Mouse (Mus musculus): ENCODE results near the gene Samd4. TPM values are rescaled to one million over a fixed set of nuclear protein-coding genes. Genes with fewer than 3 reads are reported as not detected.

The Samd4 gene
- total and polyA plus RNA-seq, 2 experiments from 2014 or later: 4.9 to 14.7 TPM

- H3K27ac ChIP-seq: no peak overlapping the region
- 94% methylated on average over 4 of the region's 4 CpGs for WGBS
- H3K4me2 ChIP-seq (ENCODE audit: low read depth, low read length): no peak overlapping the region
- H3K27me3 ChIP-seq (ENCODE audit: insufficient read depth, low read length): no peaks in the 10 kb centered on the region
- DNase-seq (ENCODE audit: low spot score) (no peak), ATAC-seq (no peak)
- no peak for TF ChIP-seq CTCF (IDR thresholded peaks at IDR 0.05; ENCODE audit: low read depth)
- H3K9me3 ChIP-seq (ENCODE audit: low read length): no peaks in the 10 kb centered on the region
- no peak overlapping the region for H3K9ac ChIP-seq (replicated peaks; ENCODE audit: low read length)
- H3K36me3 ChIP-seq (ENCODE audit: insufficient read depth, low read length): no peaks in the 10 kb centered on the region
- no peak overlapping the region for H3K4me3 ChIP-seq (ENCODE audit: low read length)
- H3K4me1 ChIP-seq (ENCODE audit: insufficient read depth, low read length): no peaks in the 10 kb centered on the region
Observed at GRCm38 (mm10) chr14:46904276-46904675, 21.6 kb downstream of the Samd4 start.

- H3K27me3 ChIP-seq (ENCODE audit: insufficient read depth, low read length): no peaks in the 10 kb centered on the region
- H3K9me3 ChIP-seq (ENCODE audit: low read length): no peaks in the 10 kb centered on the region
- no peaks in the 10 kb centered on the region for H3K36me3 ChIP-seq (ENCODE audit: insufficient read depth, low read length)
- no peak overlapping the region for H3K4me3 ChIP-seq (ENCODE audit: low read length)
- TF ChIP-seq CTCF (IDR thresholded peaks at IDR 0.05; ENCODE audit: low read depth): no peak
- no peaks in the 10 kb centered on the region for H3K4me1 ChIP-seq (ENCODE audit: insufficient read depth, low read length)
- ATAC-seq (no peak), DNase-seq (ENCODE audit: low spot score) (no peak)
- no peak overlapping the region for H3K4me2 ChIP-seq (ENCODE audit: low read depth, low read length)
- no peak overlapping the region for H3K27ac ChIP-seq
- H3K9ac ChIP-seq (replicated peaks; ENCODE audit: low read length): no peak overlapping the region
- 83% methylated on average over 8 of the region's 8 CpGs for WGBS
Observed at GRCm38 (mm10) chr14:46908858-46909257, 26.2 kb downstream of the Samd4 start.

GRCm38 (mm10) chr14:46912496-46912895 is 29.8 kb downstream of the Samd4 start:
- Histone ChIP-seq H3K4me2 (ENCODE audit: low read depth, low read length) (no peak overlapping the region), H3K4me1 (ENCODE audit: insufficient read depth, low read length) (no peaks in the 10 kb centered on the region), H3K4me3 (ENCODE audit: low read length) (no peak overlapping the region), H3K27me3 (ENCODE audit: insufficient read depth, low read length) (no peaks in the 10 kb centered on the region), H3K9me3 (ENCODE audit: low read length) (no peaks in the 10 kb centered on the region), H3K27ac (no peak overlapping the region), H3K36me3 (ENCODE audit: insufficient read depth, low read length) (no peaks in the 10 kb centered on the region), H3K9ac (replicated peaks; ENCODE audit: low read length) (no peak overlapping the region)
- ATAC-seq: no peak
- TF ChIP-seq CTCF (IDR thresholded peaks at IDR 0.05; ENCODE audit: low read depth): no peak
- no peak for DNase-seq (ENCODE audit: low spot score)
- WGBS: 89% methylated on average over 7 of the region's 7 CpGs

- H3K4me1 ChIP-seq (ENCODE audit: insufficient read depth, low read length): no peaks in the 10 kb centered on the region
- no peak for TF ChIP-seq CTCF (IDR thresholded peaks at IDR 0.05; ENCODE audit: low read depth)
- WGBS: 51% methylated on average over 6 of the region's 6 CpGs
- no peaks in the 10 kb centered on the region for H3K9me3 ChIP-seq (ENCODE audit: low read length)
- DNase-seq (ENCODE audit: low spot score) (peak; percentile 46), ATAC-seq (no peak)
- H3K9ac ChIP-seq (replicated peaks; ENCODE audit: low read length): no peak overlapping the region
- H3K4me3 ChIP-seq (ENCODE audit: low read length): no peak overlapping the region
- no peaks in the 10 kb centered on the region for H3K27me3 ChIP-seq (ENCODE audit: insufficient read depth, low read length)
- H3K36me3 ChIP-seq (ENCODE audit: insufficient read depth, low read length): no peaks in the 10 kb centered on the region
- H3K27ac ChIP-seq: no peak overlapping the region
- no peak overlapping the region for H3K4me2 ChIP-seq (ENCODE audit: low read depth, low read length)
Observed at GRCm38 (mm10) chr14:46914356-46914755, 31.7 kb downstream of the Samd4 start.

GRCm38 (mm10) chr14:46915555-46915954 is 32.9 kb downstream of the Samd4 start:
- 79% methylated on average over 6 of the region's 6 CpGs for WGBS
- H3K9me3 ChIP-seq (ENCODE audit: low read length): no peaks in the 10 kb centered on the region
- no peaks in the 10 kb centered on the region for H3K36me3 ChIP-seq (ENCODE audit: insufficient read depth, low read length)
- no peaks in the 10 kb centered on the region for H3K27me3 ChIP-seq (ENCODE audit: insufficient read depth, low read length)
- no peak overlapping the region for H3K27ac ChIP-seq
- no peak for TF ChIP-seq CTCF (IDR thresholded peaks at IDR 0.05; ENCODE audit: low read depth)
- no peak for ATAC-seq
- no peaks in the 10 kb centered on the region for H3K4me1 ChIP-seq (ENCODE audit: insufficient read depth, low read length)
- H3K4me3 ChIP-seq (ENCODE audit: low read length): no peak overlapping the region
- no peak overlapping the region for H3K4me2 ChIP-seq (ENCODE audit: low read depth, low read length)
- H3K9ac ChIP-seq (replicated peaks; ENCODE audit: low read length): no peak overlapping the region
- DNase-seq (ENCODE audit: low spot score): no peak

- Histone ChIP-seq H3K27ac (no peak overlapping the region), H3K9me3 (ENCODE audit: low read length) (no peaks in the 10 kb centered on the region), H3K4me3 (ENCODE audit: low read length) (no peak overlapping the region), H3K27me3 (ENCODE audit: insufficient read depth, low read length) (no peaks in the 10 kb centered on the region), H3K36me3 (ENCODE audit: insufficient read depth, low read length) (no peaks in the 10 kb centered on the region), H3K4me1 (ENCODE audit: insufficient read depth, low read length) (no peaks in the 10 kb centered on the region), H3K9ac (replicated peaks; ENCODE audit: low read length) (no peak overlapping the region), H3K4me2 (ENCODE audit: low read depth, low read length) (no peak overlapping the region)
- TF ChIP-seq CTCF (IDR thresholded peaks at IDR 0.05; ENCODE audit: low read depth): no peak
- ATAC-seq: no peak
- WGBS: 62% methylated on average over 4 of the region's 4 CpGs
- peak; percentile 26 for DNase-seq (ENCODE audit: low spot score)
Observed at GRCm38 (mm10) chr14:46916581-46916980, 33.9 kb downstream of the Samd4 start.

- Histone ChIP-seq H3K27me3 (ENCODE audit: insufficient read depth, low read length) (no peaks in the 10 kb centered on the region), H3K4me3 (ENCODE audit: low read length) (no peak overlapping the region), H3K9me3 (ENCODE audit: low read length) (no peaks in the 10 kb centered on the region), H3K27ac (no peak overlapping the region), H3K4me1 (ENCODE audit: insufficient read depth, low read length) (no peaks in the 10 kb centered on the region), H3K36me3 (ENCODE audit: insufficient read depth, low read length) (no peaks in the 10 kb centered on the region), H3K9ac (replicated peaks; ENCODE audit: low read length) (no peak overlapping the region), H3K4me2 (ENCODE audit: low read depth, low read length) (no peak overlapping the region)
- DNase-seq (ENCODE audit: low spot score) (no peak), ATAC-seq (no peak)
- TF ChIP-seq CTCF (IDR thresholded peaks at IDR 0.05; ENCODE audit: low read depth): no peak
- 88% methylated on average over 5 of the region's 5 CpGs for WGBS
Observed at GRCm38 (mm10) chr14:46917136-46917535, 34.5 kb downstream of the Samd4 start.
